Mouse (Mus musculus) hematopoietic stem cell, adult 5-6 weeks (primary cell): ENCODE measurements around the gene Gmppb. TPM values are rescaled to one million over a fixed set of nuclear protein-coding genes. Genes with fewer than 3 reads are reported as not detected.
A peak's percentile ranks its signal among the peaks of the same experiment; 100 is the strongest.

Source experiments
- ATAC-seq, 2 experiments: fragments of 125-278 bp in 1 of 2; replicated peaks in 1 of 2; 2 replicates each; pipeline ENCODE4 v1.8.0; 2016 to 2017; ENCODE audit warnings: inconsistent platforms in 2 of 2, mild to moderate bottlenecking in 2 of 2, moderate number of reproducible peaks in 2 of 2, low read depth in 1 of 2, moderate TSS enrichment in 1 of 2; ENCODE audit not compliant: low FRiP score in 2 of 2, poor library complexity in 2 of 2, severe bottlenecking in 2 of 2, insufficient read depth in 1 of 2, low TSS enrichment in 1 of 2
- total RNA-seq: library from RNA; stranded (forward); fragments of 172-1452, 232-1000 nt; gene quantifications from 2 replicates; pipeline ENCODE4 v1.2.3, GENCODE M21; 2017

Gene Gmppb
- total RNA-seq, 1 experiment from 2014 or later: 10.8 TPM

- no peak for ATAC-seq
Observed at GRCm38 (mm10) chr9:108063361-108063760, 14.3 kb downstream of the Gmppb start.

- ATAC-seq: peak; percentile 71 to 80
Observed at GRCm38 (mm10) chr9:108065491-108066011, 16.5 kb downstream of the Gmppb start.

- no peak for ATAC-seq
Observed at GRCm38 (mm10) chr9:108067199-108067598, 18.2 kb downstream of the Gmppb start.

GRCm38 (mm10) chr9:108067900-108068299 lies 18.9 kb downstream of the Gmppb start:
- peak; percentile 65 to 69 for ATAC-seq

GRCm38 (mm10) chr9:108069007-108069406 lies 20.0 kb downstream of the Gmppb start:
- ATAC-seq: no peak

DNA sequence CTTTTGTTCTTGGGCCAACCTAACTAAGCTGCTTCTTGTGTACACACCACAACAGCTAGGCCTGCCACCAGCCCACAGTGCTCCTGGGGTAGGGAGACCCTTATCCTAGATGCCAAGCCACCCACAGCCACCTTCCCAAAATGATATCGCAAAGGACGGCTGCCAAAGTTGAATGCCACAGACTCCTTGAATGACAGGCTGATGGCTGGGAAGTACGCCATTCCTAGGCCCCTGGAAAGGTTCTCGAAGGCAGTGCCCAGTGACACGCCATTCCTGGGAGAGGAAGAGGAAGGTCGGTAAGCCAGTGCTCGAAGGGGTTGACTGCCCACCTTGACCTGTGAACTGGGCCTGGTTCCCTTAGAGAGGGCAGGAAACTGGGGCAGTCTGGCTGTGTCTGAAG lies 20.5 kb downstream of the Gmppb start:
- no peak for ATAC-seq

DNA sequence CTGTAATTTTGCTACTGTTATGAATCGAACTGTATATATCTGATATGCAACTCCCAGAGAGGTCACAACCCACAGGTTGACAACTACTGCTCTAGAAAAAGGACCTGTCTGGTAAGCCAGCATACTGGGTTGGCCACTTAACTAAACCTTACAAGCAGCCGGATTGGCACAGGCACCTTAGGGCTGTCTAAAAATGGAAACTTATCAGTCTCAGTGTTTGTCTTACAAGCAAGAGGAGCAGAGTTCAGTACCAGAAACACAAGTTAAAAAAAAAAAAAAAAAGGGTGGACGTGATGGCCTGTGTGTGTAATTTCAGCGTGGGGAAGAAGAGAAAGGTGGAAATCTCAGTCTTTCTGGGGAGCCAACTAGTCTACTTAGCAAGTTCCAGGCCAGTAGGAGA lies 22.8 kb downstream of the Gmppb start:
- no peak for ATAC-seq

DNA sequence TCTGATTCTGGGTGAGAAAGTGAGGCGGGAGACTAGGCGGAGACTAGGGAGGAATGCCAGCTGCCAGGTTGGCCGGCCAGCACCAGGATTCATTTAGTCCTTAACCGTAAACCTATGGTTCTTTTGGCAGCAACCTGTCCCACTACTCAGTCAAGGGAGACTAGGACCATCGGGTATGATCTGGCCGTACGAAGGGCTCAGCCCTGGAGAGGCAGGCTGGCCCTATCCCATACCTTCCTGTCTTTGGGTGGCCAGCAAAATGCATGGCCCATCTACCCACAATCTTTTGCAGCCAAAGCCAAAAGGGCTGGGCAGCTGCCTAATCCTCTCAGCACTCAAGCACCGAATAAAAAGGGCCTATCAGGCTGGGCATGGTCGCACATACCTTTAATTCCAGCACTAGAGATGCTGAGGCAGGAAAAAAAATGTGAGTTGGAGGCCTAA lies 23.5 kb downstream of the Gmppb start:
- ATAC-seq: no peak

DNA sequence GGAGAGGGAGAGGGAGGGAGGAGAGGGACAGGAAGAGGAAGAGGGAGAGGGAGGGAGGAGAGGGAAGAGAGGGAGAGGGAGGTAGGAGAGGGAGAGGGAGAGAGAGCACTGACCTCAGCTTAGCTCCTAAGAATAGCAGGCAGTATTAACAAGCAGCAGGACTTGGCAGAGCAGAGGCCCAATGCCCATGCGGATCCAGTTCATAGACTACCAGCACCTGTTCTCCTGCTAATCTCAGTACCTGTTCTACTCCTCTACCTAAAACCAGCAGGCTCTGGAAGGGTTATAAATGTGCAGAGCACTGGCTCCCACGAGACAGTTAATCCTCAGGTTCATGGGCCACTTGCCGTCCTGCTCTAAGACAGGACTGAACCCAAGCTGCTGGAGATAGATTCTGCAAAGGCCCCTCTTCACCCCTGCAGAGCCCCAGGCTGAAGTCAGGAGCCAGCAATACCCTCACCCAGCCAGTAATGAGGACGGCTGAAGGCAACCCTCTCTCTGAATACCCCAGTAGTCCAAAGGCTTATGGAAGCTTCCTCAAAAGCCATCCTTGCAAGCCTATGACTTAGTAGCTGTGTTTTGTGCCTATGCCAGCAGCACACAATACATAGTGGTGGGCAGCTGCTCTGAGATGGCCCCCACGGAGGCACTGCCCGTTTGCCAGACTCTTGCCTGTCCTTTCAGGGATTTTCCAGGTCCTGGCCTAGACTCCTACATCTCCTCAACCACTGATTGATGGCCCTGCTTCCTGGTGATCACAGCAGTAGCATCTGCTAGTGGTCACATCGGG lies 24.3 kb downstream of the Gmppb start:
- ATAC-seq: no peak

- ATAC-seq: no peak
Observed at GRCm38 (mm10) chr9:108080168-108080567, 31.1 kb downstream of the Gmppb start, which contains the start of gene Mst1. Gene Mst1 (plus strand): TSS chr9:108080436.

DNA sequence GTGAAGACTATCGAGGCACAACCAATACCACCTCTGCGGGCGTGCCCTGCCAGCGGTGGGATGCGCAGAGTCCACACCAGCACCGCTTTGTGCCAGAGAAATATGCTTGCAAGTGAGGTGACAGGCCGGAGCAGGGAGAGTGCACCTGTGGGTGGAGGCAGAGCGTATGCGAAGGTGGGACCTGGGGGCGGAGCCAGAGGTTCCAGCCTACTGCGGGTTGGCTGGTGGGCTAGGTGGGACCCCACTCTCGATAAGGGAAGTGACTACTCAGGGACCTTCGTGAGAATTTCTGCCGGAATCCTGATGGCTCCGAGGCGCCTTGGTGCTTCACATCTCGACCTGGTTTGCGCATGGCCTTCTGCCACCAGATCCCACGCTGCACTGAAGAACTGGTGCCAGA lies 33.5 kb downstream of the Gmppb start:
- peak in 1 of 2 experiments; percentile 3; a peak in 1 of 4 replicates for ATAC-seq

- ATAC-seq: peak; percentile 38 to 46
Observed at GRCm38 (mm10) chr9:108082988-108083431, 34.0 kb downstream of the Gmppb start, which contains the start of gene Rnf123. Gene Rnf123 (minus strand): TSS chr9:108083346.

DNA sequence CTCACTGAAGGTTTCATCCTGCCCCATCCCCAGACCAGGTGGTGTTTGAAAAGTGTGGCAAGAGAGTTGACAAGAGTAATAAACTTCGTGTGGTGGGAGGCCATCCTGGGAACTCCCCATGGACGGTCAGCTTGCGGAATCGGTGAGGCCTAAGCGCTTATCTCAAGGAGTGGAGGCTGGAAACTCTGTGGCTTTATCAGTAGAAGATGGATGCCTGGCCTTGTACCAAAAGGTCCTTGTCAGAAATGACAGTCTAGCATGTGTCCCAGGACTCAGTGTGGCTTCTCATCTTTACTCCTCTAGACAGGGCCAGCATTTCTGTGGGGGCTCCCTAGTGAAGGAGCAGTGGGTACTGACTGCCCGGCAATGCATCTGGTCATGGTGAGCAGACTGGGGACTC lies 34.5 kb downstream of the Gmppb start:
- no peak for ATAC-seq

DNA sequence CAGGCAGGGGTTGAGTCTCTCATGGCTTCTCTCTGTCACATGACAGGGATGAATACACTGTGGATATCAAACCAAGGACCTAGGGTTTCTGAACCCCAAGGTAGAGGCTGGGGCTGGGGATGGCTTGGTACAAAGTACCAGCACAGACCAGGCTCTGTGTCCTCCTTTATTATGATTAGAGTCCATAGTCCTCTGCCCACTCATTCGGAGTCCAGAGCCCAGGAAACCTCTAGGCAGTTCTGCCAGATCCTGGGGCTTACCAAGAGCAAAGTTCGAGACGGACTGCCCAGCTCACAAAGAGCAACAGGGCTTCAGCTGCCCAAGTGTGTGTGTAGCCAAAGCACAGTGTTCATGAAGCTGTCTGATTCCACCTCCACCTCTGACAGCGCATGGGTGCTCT lies 36.2 kb downstream of the Gmppb start:
- no peak for ATAC-seq

GRCm38 (mm10) chr9:108090611-108091120 lies 41.6 kb downstream of the Gmppb start:
- ATAC-seq: no peak

- ATAC-seq: no peak
Observed at GRCm38 (mm10) chr9:108093586-108093985, 44.5 kb downstream of the Gmppb start.

DNA sequence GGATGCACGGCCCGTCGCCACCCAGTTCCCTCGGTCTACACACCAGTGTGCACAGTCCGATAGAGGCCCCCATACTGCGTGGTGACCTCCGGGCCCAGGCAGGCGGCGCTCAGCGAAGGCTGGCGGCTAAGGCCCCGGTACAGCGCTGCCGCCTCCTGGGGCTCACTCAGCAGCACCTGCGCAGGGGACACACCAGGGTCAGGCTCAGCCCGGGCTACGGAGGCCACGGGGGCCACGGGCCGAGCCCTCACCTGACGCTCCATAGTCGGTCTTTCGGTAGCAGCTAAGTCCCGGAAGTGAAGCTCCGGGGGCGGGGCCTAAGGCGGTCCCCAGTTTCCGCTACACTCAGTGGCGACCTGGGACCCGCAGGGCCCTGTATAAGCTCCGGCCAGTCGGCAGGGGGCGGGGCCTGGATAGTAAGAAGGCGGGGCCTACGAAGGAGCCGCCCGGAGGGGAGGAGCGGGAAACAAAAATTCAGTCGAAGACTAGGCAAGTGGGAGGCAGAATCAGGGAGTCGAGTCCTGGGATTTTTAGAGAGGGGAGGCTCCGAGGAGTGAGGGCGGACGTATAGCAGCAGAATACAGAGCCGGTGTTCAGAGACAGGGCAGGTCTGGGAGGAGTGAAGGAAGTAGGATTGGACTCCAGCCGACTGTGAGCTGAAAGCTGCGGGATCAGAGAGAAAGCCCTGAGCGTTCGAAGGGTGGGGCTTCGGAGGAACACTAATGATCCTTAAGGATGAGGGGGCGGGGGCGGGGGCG lies 45.3 kb downstream of the Gmppb start, which contains the start of gene Apeh:
TSS of gene Apeh (minus strand) at position 423 of the 758 bp plus-strand sequence.
- ATAC-seq: peak; percentile 86 to 90

DNA sequence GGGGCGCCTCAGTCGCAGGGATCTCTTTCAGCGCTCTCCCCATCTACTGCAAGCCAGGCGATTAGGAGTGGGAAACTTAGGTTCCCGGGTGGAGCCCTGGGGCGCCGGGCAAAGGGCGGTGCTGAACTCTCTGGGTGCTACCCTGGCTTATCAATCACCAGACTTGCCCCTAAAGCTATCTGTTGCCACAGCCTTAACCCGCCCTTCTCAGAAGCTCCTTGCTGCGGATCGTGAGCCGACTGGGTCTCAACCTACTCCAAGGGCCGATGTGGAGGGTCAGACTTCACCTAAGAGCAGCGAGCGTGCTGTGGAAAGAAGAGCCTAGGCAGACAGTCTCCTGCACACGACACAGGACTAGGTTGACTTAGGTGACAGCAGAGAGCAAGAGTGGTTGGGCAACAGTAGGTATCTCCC lies 46.0 kb downstream of the Gmppb start:
- ATAC-seq: peak in 1 of 2 experiments; percentile 30; a peak in 1 of 4 replicates
